Mouse (Mus musculus): Measurements from ENCODE around the gene Aldh1l1. TPM values are rescaled to one million over a fixed set of nuclear protein-coding genes. Genes with fewer than 3 reads are reported as not detected.

Aldh1l1 gene
- 4.6 and 6.5 TPM in 2 replicates for polyA plus RNA-seq (2015; fragmentation: Nextera tagmentation; extraction: Ambion mirVana)

DNA sequence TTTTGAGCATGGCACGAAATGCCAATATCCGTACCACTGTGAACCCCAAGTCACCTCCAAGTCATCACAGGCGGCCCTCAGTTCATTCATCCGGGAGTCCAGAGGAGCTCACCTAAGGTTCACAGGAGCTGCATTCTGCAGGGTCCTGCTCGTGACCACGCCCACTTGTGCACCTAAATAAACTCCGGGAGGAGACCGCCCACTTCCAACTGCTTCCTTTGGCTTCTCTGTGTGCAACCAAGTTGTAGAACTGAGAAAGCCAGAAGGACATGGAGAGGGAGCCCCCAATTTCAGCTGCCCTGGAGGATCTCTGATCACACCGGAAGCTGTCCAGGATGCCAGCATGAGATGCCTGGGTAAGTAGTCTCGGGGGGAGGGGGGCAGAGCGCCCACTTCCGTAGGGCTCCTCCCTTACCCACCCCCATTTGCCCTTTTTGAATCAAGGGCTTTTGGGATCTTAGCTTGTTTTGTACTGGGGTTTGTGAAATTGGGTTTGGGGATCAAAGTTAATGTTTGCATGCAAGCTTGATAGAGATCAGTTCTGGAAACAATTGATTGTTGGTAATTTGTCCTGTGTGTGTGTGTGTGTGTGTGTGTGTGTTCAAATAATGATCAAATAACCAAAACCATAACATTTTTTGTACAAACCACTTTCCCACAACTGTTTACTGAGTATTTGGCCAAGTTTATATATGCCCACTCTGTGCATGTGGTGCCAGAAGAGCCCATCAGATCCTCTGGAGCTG is at the start of gene Aldh1l1:
TSS of gene Aldh1l1 (plus strand) at position 252 of the 746 bp plus-strand sequence.
- Histone ChIP-seq H3K4me2 (ENCODE audit: low read depth, low read length) (no peak within 1 kb of the TSS), H3K9ac (ENCODE audit: low read length) (no peak within 1 kb of the TSS), H3K4me3 (ENCODE audit: low read length) (no peak within 1 kb of the TSS), H3K27me3 (ENCODE audit: control insufficient read depth, insufficient read depth, low read length) (no peaks in the 10 kb centered on the region), H3K27ac (ENCODE audit: low read length) (no peak within 1 kb of the TSS), H3K36me3 (ENCODE audit: control insufficient read depth, insufficient read depth) (no peaks in the 10 kb centered on the region), H3K9me3 (replicated peaks; ENCODE audit: control insufficient read depth, low read length) (no peaks in the 10 kb centered on the region), H3K4me1 (ENCODE audit: control insufficient read depth, insufficient read depth, low read length) (no peaks in the 10 kb centered on the region)
- no peak for ATAC-seq (replicated peaks; ENCODE audit: extremely low read depth, insufficient read depth, low FRiP score)
- 79% methylated on average over 12 of the region's 12 CpGs for WGBS

DNA sequence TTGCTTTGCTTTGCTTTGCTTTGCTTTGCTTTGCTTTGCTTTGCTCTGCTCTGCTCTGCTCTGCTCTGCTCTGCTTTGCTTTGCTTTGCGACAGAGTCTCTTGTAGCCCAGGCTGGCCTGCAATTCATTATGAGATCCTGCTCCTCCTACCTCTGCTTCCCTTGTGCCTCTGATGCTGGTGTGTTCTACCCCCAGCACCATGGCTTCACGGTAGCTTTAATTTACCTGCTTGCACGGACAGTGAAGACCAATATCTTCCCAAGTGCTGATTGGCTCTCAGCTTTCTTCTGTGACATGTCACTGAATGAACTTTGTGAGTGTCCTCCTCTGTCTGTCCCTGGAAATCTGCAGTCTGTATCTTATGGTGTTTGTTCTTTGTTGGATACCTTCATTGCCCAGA is 49.2 kb upstream of the Aldh1l1 start:
- H3K27ac ChIP-seq (ENCODE audit: low read length): no peak overlapping the region
- ATAC-seq (replicated peaks; ENCODE audit: extremely low read depth, insufficient read depth, low FRiP score): no peak
- no peaks in the 10 kb centered on the region for H3K27me3 ChIP-seq (ENCODE audit: control insufficient read depth, insufficient read depth, low read length)
- 0 out of 2 replicates have a peak, but pooled peaks cover 2% of the 10 kb centered on the region for H3K9me3 ChIP-seq (replicated peaks; ENCODE audit: control insufficient read depth, low read length)
- no peak overlapping the region for H3K4me2 ChIP-seq (ENCODE audit: low read depth, low read length)
- no peak overlapping the region for H3K9ac ChIP-seq (ENCODE audit: low read length)
- H3K4me3 ChIP-seq (ENCODE audit: low read length): no peak overlapping the region
- WGBS: 79% methylated on average over 3 of the region's 3 CpGs
- H3K4me1 ChIP-seq (ENCODE audit: control insufficient read depth, insufficient read depth, low read length): no peaks in the 10 kb centered on the region
- H3K36me3 ChIP-seq (ENCODE audit: control insufficient read depth, insufficient read depth): no peaks in the 10 kb centered on the region

DNA sequence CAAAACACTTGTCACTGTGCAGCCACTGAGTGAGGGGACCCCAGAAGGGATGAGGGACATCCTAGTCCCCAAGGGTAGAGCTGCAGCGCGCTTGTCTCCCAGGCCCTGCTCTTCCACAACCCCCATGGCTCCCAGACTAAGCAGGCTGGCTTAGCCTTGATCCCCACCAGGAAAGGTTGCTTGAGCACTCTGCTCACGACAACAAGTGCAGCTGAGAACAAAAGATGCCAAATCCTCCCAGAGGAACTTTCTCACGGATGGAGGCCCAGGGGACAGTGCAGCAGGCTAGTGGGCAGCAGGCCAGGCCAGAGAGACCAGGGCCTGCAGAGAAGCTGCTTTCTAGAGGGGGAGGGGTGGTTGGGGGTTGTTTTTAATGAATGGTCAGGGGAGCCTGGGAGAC is 39.3 kb upstream of the Aldh1l1 start:
- WGBS: 40% methylated on average over 4 of the region's 4 CpGs
- Histone ChIP-seq H3K9me3 (replicated peaks; ENCODE audit: control insufficient read depth, low read length) (no peaks in the 10 kb centered on the region), H3K4me2 (ENCODE audit: low read depth, low read length) (no peak overlapping the region), H3K9ac (ENCODE audit: low read length) (no peak overlapping the region), H3K27me3 (ENCODE audit: control insufficient read depth, insufficient read depth, low read length) (no peaks in the 10 kb centered on the region), H3K4me3 (ENCODE audit: low read length) (no peak overlapping the region), H3K36me3 (ENCODE audit: control insufficient read depth, insufficient read depth) (no peaks in the 10 kb centered on the region), H3K27ac (ENCODE audit: low read length) (no peak overlapping the region), H3K4me1 (ENCODE audit: control insufficient read depth, insufficient read depth, low read length) (peaks cover 8% of the 10 kb centered on the region)
- ATAC-seq (replicated peaks; ENCODE audit: extremely low read depth, insufficient read depth, low FRiP score): no peak

DNA sequence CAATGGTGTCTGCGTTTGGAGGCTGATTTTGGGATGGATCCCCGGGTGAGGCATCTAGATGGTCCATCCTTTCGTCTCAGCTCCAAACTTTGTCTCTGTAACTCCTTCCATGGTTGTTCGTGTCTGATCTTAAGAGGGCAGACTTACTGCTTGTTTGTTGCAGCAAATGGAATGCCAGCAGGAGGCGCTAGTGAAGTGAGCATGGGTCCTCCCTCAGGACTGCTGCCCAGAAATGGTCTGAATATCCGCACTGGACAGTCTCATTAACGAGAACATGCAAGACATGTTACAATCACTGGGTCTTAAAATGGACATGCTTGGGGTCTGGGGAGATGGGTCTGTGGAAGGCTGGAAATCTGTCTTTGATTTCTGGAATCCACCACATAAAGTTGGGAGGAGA is 36.0 kb upstream of the Aldh1l1 start:
- 14% methylated on average over 7 of the region's 7 CpGs for WGBS
- no peak overlapping the region for H3K4me2 ChIP-seq (ENCODE audit: low read depth, low read length)
- H3K4me3 ChIP-seq (ENCODE audit: low read length): no peak overlapping the region
- H3K9me3 ChIP-seq (replicated peaks; ENCODE audit: control insufficient read depth, low read length): no peaks in the 10 kb centered on the region
- no peaks in the 10 kb centered on the region for H3K27me3 ChIP-seq (ENCODE audit: control insufficient read depth, insufficient read depth, low read length)
- H3K27ac ChIP-seq (ENCODE audit: low read length): no peak overlapping the region
- peak; percentile 58 for ATAC-seq (replicated peaks; ENCODE audit: extremely low read depth, insufficient read depth, low FRiP score)
- no peaks in the 10 kb centered on the region for H3K36me3 ChIP-seq (ENCODE audit: control insufficient read depth, insufficient read depth)
- no peak overlapping the region for H3K9ac ChIP-seq (ENCODE audit: low read length)
- H3K4me1 ChIP-seq (ENCODE audit: control insufficient read depth, insufficient read depth, low read length): peaks cover 8% of the 10 kb centered on the region

- Histone ChIP-seq H3K27ac (ENCODE audit: low read length) (no peak overlapping the region; the same call in 1 of the 2 replicates), H3K4me1 (ENCODE audit: control insufficient read depth, insufficient read depth, low read length) (peaks cover 8% of the 10 kb centered on the region), H3K27me3 (ENCODE audit: control insufficient read depth, insufficient read depth, low read length) (no peaks in the 10 kb centered on the region), H3K4me2 (ENCODE audit: low read depth, low read length) (no peak overlapping the region), H3K36me3 (ENCODE audit: control insufficient read depth, insufficient read depth) (no peaks in the 10 kb centered on the region), H3K9me3 (replicated peaks; ENCODE audit: control insufficient read depth, low read length) (no peaks in the 10 kb centered on the region), H3K9ac (ENCODE audit: low read length) (no peak overlapping the region), H3K4me3 (ENCODE audit: low read length) (no peak overlapping the region)
- ATAC-seq (replicated peaks; ENCODE audit: extremely low read depth, insufficient read depth, low FRiP score): peak; percentile 74
- 46% methylated on average over 5 of the region's 5 CpGs for WGBS
Observed at GRCm38 (mm10) chr6:90450697-90451096, 35.5 kb upstream of the Aldh1l1 start.

DNA sequence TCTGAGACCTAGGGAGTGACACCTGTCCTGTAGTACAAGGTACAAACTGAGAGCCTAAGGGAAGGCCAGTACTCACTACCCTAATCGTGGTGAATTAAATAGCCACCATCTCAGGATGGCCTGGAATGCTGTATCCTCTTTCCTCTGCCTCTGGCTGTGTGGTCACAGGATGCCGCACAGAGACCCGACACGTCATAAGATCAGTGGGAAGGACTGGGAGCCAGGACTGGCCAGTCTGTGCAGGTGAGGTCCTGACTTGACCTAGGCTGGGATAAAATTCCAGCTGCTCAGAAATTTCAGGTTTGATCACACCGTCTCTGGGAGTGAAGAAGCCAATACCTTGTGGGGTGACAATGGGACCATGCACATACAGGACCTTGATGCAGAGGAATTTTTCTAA is 34.7 kb upstream of the Aldh1l1 start:
- no peak overlapping the region for H3K27ac ChIP-seq (ENCODE audit: low read length)
- H3K36me3 ChIP-seq (ENCODE audit: control insufficient read depth, insufficient read depth): no peaks in the 10 kb centered on the region
- H3K4me1 ChIP-seq (ENCODE audit: control insufficient read depth, insufficient read depth, low read length): peaks cover 8% of the 10 kb centered on the region
- ATAC-seq (replicated peaks; ENCODE audit: extremely low read depth, insufficient read depth, low FRiP score): no peak
- H3K27me3 ChIP-seq (ENCODE audit: control insufficient read depth, insufficient read depth, low read length): no peaks in the 10 kb centered on the region
- H3K9ac ChIP-seq (ENCODE audit: low read length): no peak overlapping the region
- 85% methylated on average over 5 of the region's 5 CpGs for WGBS
- H3K4me2 ChIP-seq (ENCODE audit: low read depth, low read length): no peak overlapping the region
- H3K9me3 ChIP-seq (replicated peaks; ENCODE audit: control insufficient read depth, low read length): no peaks in the 10 kb centered on the region
- H3K4me3 ChIP-seq (ENCODE audit: low read length): no peak overlapping the region

- no peak overlapping the region for H3K9ac ChIP-seq (ENCODE audit: low read length)
- H3K27ac ChIP-seq (ENCODE audit: low read length): no peak overlapping the region
- H3K4me3 ChIP-seq (ENCODE audit: low read length): no peak overlapping the region
- no peaks in the 10 kb centered on the region for H3K9me3 ChIP-seq (replicated peaks; ENCODE audit: control insufficient read depth, low read length)
- no peaks in the 10 kb centered on the region for H3K27me3 ChIP-seq (ENCODE audit: control insufficient read depth, insufficient read depth, low read length)
- ATAC-seq (replicated peaks; ENCODE audit: extremely low read depth, insufficient read depth, low FRiP score): no peak
- no peak overlapping the region for H3K4me2 ChIP-seq (ENCODE audit: low read depth, low read length)
- peaks cover 8% of the 10 kb centered on the region for H3K4me1 ChIP-seq (ENCODE audit: control insufficient read depth, insufficient read depth, low read length)
- H3K36me3 ChIP-seq (ENCODE audit: control insufficient read depth, insufficient read depth): no peaks in the 10 kb centered on the region
Observed at GRCm38 (mm10) chr6:90452603-90453002, 33.6 kb upstream of the Aldh1l1 start.

- Histone ChIP-seq H3K4me3 (ENCODE audit: low read length) (no peak overlapping the region), H3K4me2 (ENCODE audit: low read depth, low read length) (no peak overlapping the region), H3K9ac (ENCODE audit: low read length) (no peak overlapping the region), H3K36me3 (ENCODE audit: control insufficient read depth, insufficient read depth) (no peaks in the 10 kb centered on the region), H3K4me1 (ENCODE audit: control insufficient read depth, insufficient read depth, low read length) (peaks cover 8% of the 10 kb centered on the region), H3K9me3 (replicated peaks; ENCODE audit: control insufficient read depth, low read length) (no peaks in the 10 kb centered on the region), H3K27me3 (ENCODE audit: control insufficient read depth, insufficient read depth, low read length) (no peaks in the 10 kb centered on the region), H3K27ac (ENCODE audit: low read length) (no peak overlapping the region)
- ATAC-seq (replicated peaks; ENCODE audit: extremely low read depth, insufficient read depth, low FRiP score): no peak
- 85% methylated on average over 5 of the region's 5 CpGs for WGBS
Observed at GRCm38 (mm10) chr6:90453751-90454150, 32.5 kb upstream of the Aldh1l1 start.

GRCm38 (mm10) chr6:90457421-90457820 is 28.8 kb upstream of the Aldh1l1 start:
- H3K4me3 ChIP-seq (ENCODE audit: low read length): no peak overlapping the region
- peaks cover 12% of the 10 kb centered on the region; the same call in 1 of the 2 replicates for H3K27me3 ChIP-seq (ENCODE audit: control insufficient read depth, insufficient read depth, low read length)
- no peak for ATAC-seq (replicated peaks; ENCODE audit: extremely low read depth, insufficient read depth, low FRiP score)
- H3K9me3 ChIP-seq (replicated peaks; ENCODE audit: control insufficient read depth, low read length): no peaks in the 10 kb centered on the region
- H3K4me1 ChIP-seq (ENCODE audit: control insufficient read depth, insufficient read depth, low read length): no peaks in the 10 kb centered on the region
- no peak overlapping the region for H3K9ac ChIP-seq (ENCODE audit: low read length)
- H3K27ac ChIP-seq (ENCODE audit: low read length): no peak overlapping the region
- no peak overlapping the region for H3K4me2 ChIP-seq (ENCODE audit: low read depth, low read length)
- 79% methylated on average over 2 of the region's 2 CpGs for WGBS
- H3K36me3 ChIP-seq (ENCODE audit: control insufficient read depth, insufficient read depth): no peaks in the 10 kb centered on the region

All from heart, embryonic 16.5 days (tissue).